Mouse (Mus musculus) heart, embryonic 10.5 days (tissue): ENCODE results near the gene Pkig. TPM values are rescaled to one million over a fixed set of nuclear protein-coding genes. Genes with fewer than 3 reads are reported as not detected.
"Not testable (repeated sequence)": the region's sequence is repeated elsewhere in the genome, so short reads cannot be mapped to it uniquely, and the experiment has no call there.

Experiments used
- DNase-seq: peaks from one replicate; pipeline ENCODE4 v3.0.0-alpha.2; 2017; ENCODE audit warnings: low spot score
- H3K27ac ChIP-seq: fragments of 300-500 bp; sonication (generic); 2 replicates; pipeline ENCODE4 v1.5.1; 2016; ENCODE audit warnings: mild to moderate bottlenecking
- H3K27me3 ChIP-seq: fragments of 300-500 bp; sonication (generic); 2 replicates; pipeline ENCODE4 v1.6.1; 2016; ENCODE audit warnings: mild to moderate bottlenecking; ENCODE audit not compliant: poor library complexity, insufficient read depth, severe bottlenecking
- H3K36me3 ChIP-seq: fragments of 300-500 bp; sonication (generic); 2 replicates; pipeline ENCODE4 v1.6.1; 2016; ENCODE audit warnings: mild to moderate bottlenecking, moderate library complexity
- H3K4me1 ChIP-seq: fragments of 300-500 bp; sonication (generic); 2 replicates; pipeline ENCODE4 v1.6.1; 2016; ENCODE audit warnings: mild to moderate bottlenecking
- H3K4me3 ChIP-seq: fragments of 300-500 bp; sonication (generic); 2 replicates; pipeline ENCODE4 v1.5.1; 2016; ENCODE audit warnings: mild to moderate bottlenecking, moderate library complexity
- H3K9me3 ChIP-seq: fragments of 300-500 bp; sonication (generic); 2 replicates; pipeline ENCODE4 v1.6.1; 2016; ENCODE audit warnings: mild to moderate bottlenecking, moderate library complexity
- WGBS: fragments of 180-500 bp; shearing (Covaris S2); methylation state at CpG from one replicate; pipeline ENCODE4 v1.1.7; 2016; 5-methylcytosine and 5-hydroxymethylcytosine counted together
- polyA plus RNA-seq: library from polyadenylated mRNA; unstranded; fragments of >200 nt; fragmentation: Nextera tagmentation; extraction: Ambion mirVana; gene quantifications from 2 replicates; pipeline ENCODE4 v1.2.1, GENCODE M21; 2016

Pkig gene
- polyA plus RNA-seq, 1 experiment from 2014 or later: 226 TPM

DNA sequence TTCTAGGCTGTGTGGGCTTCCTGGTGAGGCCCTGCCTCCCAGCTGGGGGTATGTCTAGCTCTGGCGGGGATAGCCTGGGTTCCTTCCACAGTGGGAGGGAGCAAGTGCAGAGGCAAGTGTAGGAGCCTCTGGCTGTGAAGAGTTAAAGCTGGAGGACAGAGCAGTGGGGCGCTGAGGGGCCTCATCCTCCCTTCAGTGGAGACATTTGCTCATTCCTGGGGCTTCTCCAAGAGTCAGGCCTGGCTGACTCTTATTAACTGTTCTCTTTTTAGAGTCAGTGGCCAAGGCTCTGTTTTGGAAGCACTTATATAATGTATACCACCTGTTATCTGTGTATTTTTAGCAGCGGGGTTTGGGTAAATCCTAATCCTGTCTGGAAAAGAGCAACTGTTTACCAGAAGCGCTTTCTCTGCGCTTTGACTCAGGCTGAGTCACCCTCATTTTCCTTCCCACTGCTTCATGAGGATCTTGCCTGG, 17.0 kb downstream of the Pkig start:
- Histone ChIP-seq H3K4me3 (no peak overlapping the region), H3K36me3 (0 out of 2 replicates have a peak, but pooled peaks cover 5% of the 10 kb centered on the region), H3K9me3 (no peaks in the 10 kb centered on the region), H3K4me1 (peaks cover 42% of the 10 kb centered on the region), H3K27ac (peak overlapping the region; percentile 69), H3K27me3 (no peaks in the 10 kb centered on the region)
- WGBS: 24% methylated on average over 5 of the region's 5 CpGs
- no peak for DNase-seq

DNA sequence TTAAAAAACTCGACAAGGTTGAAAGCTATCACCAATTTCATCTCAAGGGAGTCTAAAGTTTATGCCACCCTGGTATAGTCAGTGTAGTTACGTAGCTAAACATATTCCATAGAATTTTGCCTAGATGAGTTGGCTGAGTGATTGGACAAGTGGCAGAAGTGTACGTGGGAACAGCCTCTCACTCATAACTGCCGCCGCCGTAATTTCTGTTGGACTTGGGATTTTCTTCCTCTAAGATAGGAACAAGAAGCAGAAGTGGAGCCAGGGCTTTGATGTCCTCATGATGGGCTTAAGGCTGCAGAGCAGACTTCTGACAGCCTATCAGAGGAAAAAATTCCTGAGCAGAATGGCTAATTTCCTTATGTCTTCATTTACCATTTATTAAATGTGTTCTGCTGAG, 17.5 kb downstream of the Pkig start:
- Histone ChIP-seq H3K9me3 (no peaks in the 10 kb centered on the region), H3K27ac (peak overlapping the region; percentile 69), H3K4me3 (no peak overlapping the region), H3K36me3 (0 out of 2 replicates have a peak, but pooled peaks cover 5% of the 10 kb centered on the region), H3K4me1 (peaks cover 41% of the 10 kb centered on the region), H3K27me3 (no peaks in the 10 kb centered on the region)
- WGBS: 53% methylated on average over 6 of the region's 6 CpGs
- DNase-seq: no peak

DNA sequence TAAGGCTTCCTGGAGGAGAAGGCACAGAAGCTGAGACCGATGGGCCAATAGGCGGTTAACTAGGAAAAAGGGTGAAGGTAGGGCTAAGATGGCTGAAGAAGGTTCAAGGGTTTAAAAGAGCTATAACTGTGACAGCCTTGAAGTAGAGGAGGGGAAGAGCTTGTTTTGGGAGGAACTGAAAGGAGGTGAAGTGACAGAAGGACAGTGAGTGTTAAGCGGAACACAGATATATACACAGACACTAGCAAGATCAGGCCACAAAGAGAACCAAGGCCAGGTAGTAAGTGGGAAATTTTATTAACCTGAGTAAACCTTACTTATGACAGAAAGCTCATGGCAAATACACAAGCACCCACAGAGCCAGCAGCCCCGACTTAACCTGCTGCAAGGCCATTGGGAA, 18.1 kb downstream of the Pkig start:
- DNase-seq: no peak
- H3K4me3 ChIP-seq: no peak overlapping the region
- no peaks in the 10 kb centered on the region for H3K9me3 ChIP-seq
- peaks cover 38% of the 10 kb centered on the region for H3K4me1 ChIP-seq
- H3K27ac ChIP-seq: peak overlapping the region; percentile 69
- H3K27me3 ChIP-seq: no peaks in the 10 kb centered on the region
- peaks cover 11% of the 10 kb centered on the region; the same call in 1 of the 2 replicates for H3K36me3 ChIP-seq
- 86% methylated on average over 4 of the region's 4 CpGs for WGBS

DNA sequence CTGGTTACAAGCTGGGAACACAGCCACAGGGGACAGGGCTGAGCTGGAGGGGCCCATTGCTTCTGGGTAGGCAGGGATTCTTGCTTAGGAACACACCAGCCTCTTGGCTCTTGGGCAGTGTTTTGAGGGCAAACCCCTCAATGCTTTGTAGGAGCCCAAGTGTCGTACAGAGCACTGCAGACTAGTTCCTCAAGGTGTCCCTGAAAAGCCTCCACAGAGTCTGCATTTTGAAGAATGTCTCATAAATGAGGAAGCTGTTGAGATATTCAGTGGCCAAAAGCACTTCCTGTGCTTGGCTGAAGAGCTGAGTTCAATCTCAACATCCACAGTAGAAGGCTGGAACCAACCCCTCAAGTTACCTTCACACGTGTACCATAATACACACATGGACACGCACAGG, 18.6 kb downstream of the Pkig start:
- no peak for DNase-seq
- Histone ChIP-seq H3K4me3 (no peak overlapping the region), H3K27ac (peak overlapping the region; percentile 49; the same call in 1 of the 2 replicates), H3K36me3 (peaks cover 11% of the 10 kb centered on the region; the same call in 1 of the 2 replicates), H3K9me3 (no peaks in the 10 kb centered on the region), H3K27me3 (no peaks in the 10 kb centered on the region), H3K4me1 (peaks cover 42% of the 10 kb centered on the region)
- 91% methylated on average over 3 of the region's 3 CpGs for WGBS

DNA sequence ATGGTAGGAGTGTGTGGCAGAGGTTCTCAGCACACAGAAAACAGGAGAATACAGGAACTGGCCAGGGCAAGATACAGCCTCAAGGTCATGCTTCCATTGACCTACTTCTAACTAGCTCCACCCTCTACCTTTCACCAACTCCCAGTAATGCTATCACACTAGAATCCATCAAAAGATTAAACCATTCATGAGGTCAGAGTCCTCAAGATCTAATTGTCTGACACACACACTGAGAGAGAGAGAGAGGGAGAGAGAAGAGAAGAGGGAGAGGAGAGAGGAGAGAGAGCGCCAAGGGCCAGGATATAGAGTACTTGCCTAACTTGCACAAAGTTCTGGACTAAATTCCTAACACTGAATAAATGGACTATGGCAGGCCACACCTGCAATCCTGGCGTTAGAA, 24.2 kb downstream of the Pkig start:
- Histone ChIP-seq H3K4me3 (no peak overlapping the region), H3K36me3 (peaks cover 8% of the 10 kb centered on the region; the same call in 1 of the 2 replicates), H3K4me1 (peaks cover 45% of the 10 kb centered on the region), H3K27ac (peak overlapping the region; percentile 62), H3K27me3 (no peaks in the 10 kb centered on the region), H3K9me3 (no peaks in the 10 kb centered on the region)
- WGBS: 88% methylated on average over 2 of the region's 2 CpGs
- no peak for DNase-seq

DNA sequence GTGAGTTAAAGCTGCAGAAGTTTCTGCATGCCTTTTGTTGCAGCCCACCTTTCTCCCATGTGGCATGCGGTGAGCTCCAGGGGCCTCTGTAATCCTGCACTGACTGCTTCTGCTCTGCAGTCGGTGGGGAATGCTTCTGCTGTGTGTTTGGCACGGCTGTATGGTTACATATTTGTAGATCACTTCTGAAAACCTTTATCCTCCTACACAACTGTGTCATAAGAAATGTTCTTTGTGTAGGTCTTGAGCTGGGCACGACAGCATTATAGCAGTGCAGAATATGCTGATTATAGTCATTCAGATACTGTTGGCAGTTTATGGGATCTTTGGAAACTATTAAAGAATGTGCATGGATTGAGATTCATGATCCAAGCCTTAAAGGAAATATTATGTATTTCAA, 27.1 kb downstream of the Pkig start:
- Histone ChIP-seq H3K27ac (peak overlapping the region; percentile 90), H3K9me3 (no peaks in the 10 kb centered on the region), H3K4me1 (peaks cover 68% of the 10 kb centered on the region), H3K36me3 (peaks cover 6% of the 10 kb centered on the region; the same call in 1 of the 2 replicates), H3K4me3 (no peak overlapping the region), H3K27me3 (no peaks in the 10 kb centered on the region)
- WGBS: 28% methylated on average over 4 of the region's 4 CpGs
- DNase-seq: no peak

DNA sequence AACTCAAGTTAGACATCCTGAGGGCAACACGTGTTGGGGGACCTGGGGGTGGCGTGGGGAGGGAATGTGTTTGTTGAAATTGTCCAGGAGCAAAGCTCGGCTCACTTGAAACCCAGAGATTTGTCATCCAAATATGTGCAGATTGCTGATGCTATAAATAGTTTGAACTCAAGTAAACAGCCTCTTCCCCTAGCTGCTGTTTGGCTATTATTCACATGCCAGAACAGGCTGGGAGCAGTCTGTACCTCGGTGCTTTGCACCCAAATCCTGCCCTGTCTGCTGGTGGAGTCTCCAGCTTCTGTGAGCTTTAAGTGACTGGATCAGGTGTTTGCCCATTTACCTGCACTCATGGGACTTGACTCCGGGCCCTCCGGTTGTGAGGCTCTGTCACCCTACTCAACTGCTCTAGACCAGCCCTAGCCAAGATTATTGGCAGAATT, 27.6 kb downstream of the Pkig start:
- Histone ChIP-seq H3K36me3 (peaks cover 5% of the 10 kb centered on the region; the same call in 1 of the 2 replicates), H3K4me3 (0 out of 2 replicates have a peak overlapping the region, but pooled peaks have one; percentile 22), H3K9me3 (no peaks in the 10 kb centered on the region), H3K4me1 (peaks cover 73% of the 10 kb centered on the region), H3K27me3 (no peaks in the 10 kb centered on the region), H3K27ac (peak overlapping the region; percentile 90)
- DNase-seq: peak; percentile 83
- WGBS: 35% methylated on average over 6 of the region's 6 CpGs

DNA sequence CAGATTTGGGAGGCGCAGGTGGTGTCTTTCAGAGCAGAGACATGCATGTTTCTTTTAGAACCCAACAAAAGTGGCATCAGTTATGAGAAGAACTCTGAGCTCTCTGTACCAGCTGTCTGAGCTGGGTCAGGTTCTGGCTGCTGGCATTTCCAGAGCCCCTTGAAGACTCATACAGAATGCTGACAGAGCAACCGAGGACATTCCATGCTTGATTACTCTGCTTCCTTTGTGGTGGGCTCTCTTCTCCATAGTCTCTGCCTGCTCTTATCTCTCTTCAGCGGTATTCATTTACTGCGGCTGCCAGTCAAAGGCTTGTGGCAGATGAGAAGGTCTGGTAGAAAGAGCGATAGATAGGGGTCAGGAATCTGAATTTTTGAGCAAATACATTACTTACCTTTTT, 28.0 kb downstream of the Pkig start:
- no peak for DNase-seq
- Histone ChIP-seq H3K27me3 (no peaks in the 10 kb centered on the region), H3K4me3 (0 out of 2 replicates have a peak overlapping the region, but pooled peaks have one; percentile 22), H3K4me1 (peaks cover 76% of the 10 kb centered on the region), H3K36me3 (0 out of 2 replicates have a peak, but pooled peaks cover under 1% of the 10 kb centered on the region), H3K27ac (peak overlapping the region; percentile 90), H3K9me3 (no peaks in the 10 kb centered on the region)
- WGBS: 29% methylated on average over 5 of the region's 5 CpGs

DNA sequence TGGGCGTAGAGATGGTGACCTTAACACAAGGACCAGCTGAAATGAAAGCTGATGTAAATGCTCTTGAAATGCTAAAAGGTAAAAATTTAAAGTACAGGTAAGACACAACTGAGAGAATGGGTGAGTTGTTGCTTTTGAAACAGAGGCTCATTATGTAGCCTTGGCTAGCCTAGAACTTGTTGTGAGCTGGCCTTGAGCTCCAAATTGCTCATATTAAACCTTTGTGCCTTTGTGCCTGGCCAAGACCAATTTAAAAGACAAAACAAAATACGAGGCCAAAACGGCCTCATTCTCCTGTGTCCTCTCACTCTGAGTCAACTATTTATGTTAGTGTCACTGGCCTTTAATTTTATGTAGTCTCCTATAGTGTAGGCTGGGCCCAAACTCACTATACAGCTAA, 28.7 kb downstream of the Pkig start:
- H3K27ac ChIP-seq: peak overlapping the region; percentile 90
- WGBS: 89% methylated on average over 3 of the region's 3 CpGs

DNA sequence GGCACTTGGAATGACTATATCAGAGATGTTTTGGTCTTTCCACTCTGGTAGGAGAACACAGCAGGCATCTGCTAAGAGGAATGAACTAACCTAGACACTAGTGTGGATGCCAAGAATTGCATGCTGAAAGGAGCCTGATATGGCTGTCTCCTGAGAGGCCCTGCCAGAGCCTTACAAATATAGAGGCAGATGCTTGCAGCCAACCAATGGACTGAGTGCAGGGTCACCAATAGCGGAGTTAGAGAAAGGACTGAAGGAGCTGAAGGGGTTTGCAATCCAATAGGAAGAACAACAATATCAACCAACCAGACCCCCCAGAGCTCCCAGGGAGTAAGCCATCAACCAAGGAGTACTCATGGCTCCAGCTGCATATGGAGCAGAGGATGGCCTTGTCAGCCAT, 30.2 kb downstream of the Pkig start:
- DNase-seq, H3K9me3 ChIP-seq, H3K36me3 ChIP-seq, H3K27me3 ChIP-seq, H3K4me3 ChIP-seq: not testable (repeated sequence)
- WGBS: 45% methylated on average over 1 of the region's 1 CpGs
- Histone ChIP-seq H3K4me1 (peaks cover 84% of the 10 kb centered on the region), H3K27ac (peak overlapping the region; percentile 80)

More for the DNA sequence above, 28.7 kb downstream of the Pkig start:
- DNase-seq: no peak
- H3K9me3 ChIP-seq: no peaks in the 10 kb centered on the region
- H3K4me3 ChIP-seq: no peak overlapping the region
- no peaks in the 10 kb centered on the region for H3K27me3 ChIP-seq
- H3K36me3 ChIP-seq: no peaks in the 10 kb centered on the region
- peaks cover 78% of the 10 kb centered on the region for H3K4me1 ChIP-seq

DNA sequence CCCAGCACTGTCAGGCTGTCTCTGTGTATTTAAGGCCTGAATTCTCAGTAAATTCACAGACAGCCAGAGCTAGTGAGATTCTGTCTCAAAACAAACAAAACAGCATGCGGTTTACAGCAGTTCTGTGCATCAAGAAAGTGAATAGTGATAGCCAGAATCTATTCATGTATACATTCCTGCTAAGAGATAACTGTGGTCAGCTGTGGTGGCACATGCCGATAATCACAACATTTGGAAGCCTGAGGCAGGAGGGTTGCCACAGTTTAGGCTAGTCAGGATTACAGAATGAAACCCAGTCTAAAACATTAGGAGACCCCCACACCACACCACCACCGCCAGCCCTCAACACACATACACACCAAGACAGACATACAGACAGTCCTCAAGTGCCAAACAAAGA, 31.6 kb downstream of the Pkig start:
- 68% methylated on average over 3 of the region's 3 CpGs for WGBS
- no peaks in the 10 kb centered on the region for H3K9me3 ChIP-seq
- no peak overlapping the region for H3K4me3 ChIP-seq
- no peaks in the 10 kb centered on the region for H3K36me3 ChIP-seq
- peak overlapping the region; percentile 77 for H3K27ac ChIP-seq
- DNase-seq: no peak
- H3K4me1 ChIP-seq: peaks cover 86% of the 10 kb centered on the region
- no peaks in the 10 kb centered on the region for H3K27me3 ChIP-seq

DNA sequence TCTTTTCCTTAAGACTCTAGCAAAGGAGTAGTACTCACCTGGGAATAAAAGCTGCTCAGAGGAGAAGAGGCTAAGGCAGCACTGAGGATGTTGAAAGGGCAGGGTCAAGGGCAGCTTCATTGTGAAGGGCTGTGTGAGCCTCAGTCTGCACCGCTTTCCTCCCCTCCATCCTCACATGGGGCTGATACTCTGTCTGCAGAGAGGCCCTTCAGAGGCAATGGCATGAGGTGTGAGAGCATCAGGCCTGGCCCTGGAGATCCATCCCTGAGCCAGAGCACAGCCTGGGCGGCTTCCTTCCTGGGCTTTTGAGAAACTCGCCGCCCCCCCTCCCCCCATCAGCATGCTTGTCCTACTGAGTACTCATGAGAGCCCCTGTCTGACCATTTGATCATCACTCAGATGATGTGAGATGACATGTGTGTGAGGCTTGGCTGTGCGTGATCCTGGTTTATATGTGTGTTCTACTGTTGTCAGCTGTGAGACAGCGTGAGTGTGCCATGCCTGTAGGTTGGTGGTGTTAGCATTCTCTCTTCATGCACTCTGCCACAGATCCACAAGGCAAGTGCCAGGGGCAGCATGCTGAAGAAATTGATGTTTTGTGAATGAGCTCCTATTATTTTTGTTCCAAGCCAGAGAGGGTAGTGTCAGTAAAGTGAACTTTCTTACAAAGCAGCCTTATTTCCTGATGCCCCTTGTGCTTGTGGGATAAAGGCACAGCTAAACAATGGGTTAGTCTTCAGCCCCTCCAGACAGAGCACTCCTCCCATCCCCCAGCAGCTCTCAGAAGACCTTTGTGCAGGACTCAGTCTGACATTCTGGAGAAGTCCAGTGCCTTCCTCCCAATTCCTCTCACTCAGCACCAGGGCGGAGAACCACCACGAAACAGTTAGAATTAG, 32.5 kb downstream of the Pkig start:
- peaks cover 80% of the 10 kb centered on the region for H3K4me1 ChIP-seq
- H3K27me3 ChIP-seq: no peaks in the 10 kb centered on the region
- H3K36me3 ChIP-seq: no peaks in the 10 kb centered on the region
- H3K27ac ChIP-seq: peak overlapping the region; percentile 77
- no peak for DNase-seq
- WGBS: 60% methylated on average over 8 of the region's 8 CpGs
- no peak overlapping the region for H3K4me3 ChIP-seq
- no peaks in the 10 kb centered on the region for H3K9me3 ChIP-seq
